Mouse (Mus musculus): ENCODE measurements around the gene Hbb-bh1.
"Not testable (repeated sequence)": the region's sequence is repeated elsewhere in the genome, so short reads cannot be mapped to it uniquely, and the experiment has no call there.

The Hbb-bh1 gene

GRCm38 (mm10) chr7:103812174-103812573, 30.8 kb downstream of the Hbb-bh1 start:
- CTCF ChIA-PET: no interaction called here

GRCm38 (mm10) chr7:103811223-103811845, 31.6 kb downstream of the Hbb-bh1 start:
- CTCF ChIA-PET: no interaction called here

GRCm38 (mm10) chr7:103810746-103811145, 32.2 kb downstream of the Hbb-bh1 start:
- CTCF ChIA-PET: no interaction called here

GRCm38 (mm10) chr7:103810296-103810695, 32.7 kb downstream of the Hbb-bh1 start:
- CTCF ChIA-PET: no interaction called here

GRCm38 (mm10) chr7:103809801-103810155, 33.2 kb downstream of the Hbb-bh1 start:
- CTCF ChIA-PET: no interaction called here

GRCm38 (mm10) chr7:103808971-103809800, 33.8 kb downstream of the Hbb-bh1 start:
- CTCF ChIA-PET: no interaction called here

GRCm38 (mm10) chr7:103808120-103808519, 34.8 kb downstream of the Hbb-bh1 start:
- CTCF ChIA-PET: not testable (repeated sequence)

GRCm38 (mm10) chr7:103806856-103807255, 36.1 kb downstream of the Hbb-bh1 start:
- CTCF ChIA-PET: interaction anchor here (0.7 to 0.8 kb wide), 2 partner anchors 34 to 1342 kb away, joined by 3 to 5 read pairs; no protein-coding TSS in a partner anchor

GRCm38 (mm10) chr7:103792669-103793388, 50.1 kb downstream of the Hbb-bh1 start:
- CTCF ChIA-PET: interaction anchor here (0.5 to 1.0 kb wide), 3 partner anchors 164 to 1739 kb away, joined by 3 to 6 read pairs (median 3); no protein-coding TSS in a partner anchor

- CTCF ChIA-PET: no interaction called here
Measured at GRCm38 (mm10) chr7:103791721-103792120, 51.2 kb downstream of the Hbb-bh1 start, which contains the start of gene Olfr67. Olfr67 (minus strand) TSS chr7:103791821.
